ENCODE assay signal across 8 mouse cellular contexts in the genomic region with DNA sequence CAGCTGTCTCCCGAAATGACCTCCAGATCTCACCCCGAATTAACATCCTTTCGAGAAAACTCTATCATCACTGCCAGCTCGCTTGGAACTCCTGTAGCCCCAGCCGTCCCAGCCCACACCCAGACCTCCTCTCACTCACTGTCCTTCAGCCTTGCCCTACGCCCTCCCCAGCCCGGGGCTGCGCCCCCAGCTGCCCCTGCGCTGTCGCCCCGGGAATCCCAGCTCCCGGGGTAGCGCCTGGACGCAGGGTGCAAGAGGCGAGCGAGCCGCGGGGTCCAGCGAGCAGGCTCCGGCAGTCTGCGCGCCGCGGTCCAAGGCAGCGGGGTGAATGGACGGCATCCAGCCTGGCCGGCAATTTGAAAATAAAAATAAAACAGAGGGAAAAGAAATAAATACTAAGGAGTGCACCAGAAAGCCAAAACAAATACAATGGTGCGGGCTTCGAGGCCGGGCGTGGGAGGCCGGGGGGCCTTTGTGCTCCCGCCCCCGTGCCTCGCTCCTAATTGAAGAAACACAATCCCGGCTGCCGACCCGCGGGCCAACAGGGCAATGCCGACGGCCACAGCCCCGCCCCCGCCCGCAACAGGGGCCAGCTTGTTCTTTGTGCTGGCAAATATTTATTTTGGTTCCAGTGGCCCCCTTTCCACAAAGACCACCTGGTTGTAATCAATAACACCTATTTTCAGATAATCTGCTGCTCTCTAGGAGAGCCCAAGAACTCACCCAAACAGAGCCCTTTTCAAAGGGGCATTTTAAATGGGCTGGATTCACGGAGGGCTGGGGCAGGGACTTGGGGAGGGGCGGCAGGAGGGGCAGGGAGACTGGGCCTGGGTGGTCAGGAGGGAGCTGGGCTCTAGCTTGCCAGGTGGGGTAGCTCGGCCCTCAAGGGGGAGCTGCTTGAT. TPM values are rescaled to one million over a fixed set of nuclear protein-coding genes. Genes with fewer than 3 reads are reported as not detected.
A peak's percentile ranks its signal among the peaks of the same experiment; 100 is the strongest.
DNase-seq lines count a peak whose midpoint lies in the region; ATAC-seq lines count a peak whose summit lies in the region.

No protein-coding gene starts in this region.

- H3K4me3 ChIP-seq in kidney, embryonic 16.5 days (ENCODE audit: low read length), result peak overlapping the region; percentile 60
- H3K4me3 ChIP-seq in midbrain, embryonic 11.5 days (ENCODE audit: low read depth, low read length), result peak overlapping the region; percentile 38

- H3K4me2 ChIP-seq in kidney, embryonic 16.5 days (replicated peaks; ENCODE audit: low read depth, low read length), result peak overlapping the region; percentile 97
- H3K4me2 ChIP-seq in midbrain, embryonic 11.5 days, result peak overlapping the region; percentile 82

- under 1% methylated on average over 46 of the region's 47 CpGs for WGBS in kidney, embryonic 16.5 days
- WGBS in midbrain, embryonic 11.5 days, result 1% methylated on average over 47 of the region's 47 CpGs

- peaks cover 17% of the 10 kb centered on the region for H3K4me1 ChIP-seq in kidney, embryonic 16.5 days (ENCODE audit: insufficient read depth, low read length)
- peaks cover 3% of the 10 kb centered on the region; the same call in 1 of the 2 replicates for H3K4me1 ChIP-seq in midbrain, embryonic 11.5 days (ENCODE audit: control insufficient read depth, insufficient read depth, low read length)

- H3K9ac ChIP-seq in kidney, embryonic 16.5 days (replicated peaks; ENCODE audit: low read length), result peak overlapping the region; percentile 80
- peak overlapping the region; percentile 73 for H3K9ac ChIP-seq in midbrain, embryonic 11.5 days (ENCODE audit: low read length)

- DNase-seq in cerebellum, postnatal 10 days, result peak; percentile 59 to 60
- no peak for DNase-seq in cerebellum, adult 8-10 months
- DNase-seq in adrenal gland, postnatal 36 days, result peak; percentile 12 to 46
- DNase-seq in gastrocnemius, postnatal 4 days (ENCODE audit: low spot score in 2 of 2), result peak; percentile 23 to 42
- peak; percentile 95 for DNase-seq in midbrain, embryonic 11.5 days (ENCODE audit: low spot score, missing footprints)
- no peak for DNase-seq in layer of hippocampus, adult 9-10 months (ENCODE audit: low spot score)
- DNase-seq in right cerebral cortex, postnatal 25 days, result no peak

- ATAC-seq in kidney, embryonic 16.5 days (ENCODE audit: low FRiP score, low TSS enrichment), result peak; percentile 73
- ATAC-seq in midbrain, embryonic 11.5 days (ENCODE audit: low FRiP score), result peak; percentile 72

- no peaks in the 10 kb centered on the region for H3K9me3 ChIP-seq in kidney, embryonic 16.5 days (ENCODE audit: low read length)
- H3K9me3 ChIP-seq in midbrain, embryonic 11.5 days (ENCODE audit: control insufficient read depth, low read length), result no peaks in the 10 kb centered on the region

- peak overlapping the region; percentile 88 for H3K27ac ChIP-seq in kidney, embryonic 16.5 days (ENCODE audit: low read length)
- H3K27ac ChIP-seq in midbrain, embryonic 11.5 days (ENCODE audit: low read depth, low read length), result no peak overlapping the region

- H3K36me3 ChIP-seq in kidney, embryonic 16.5 days (ENCODE audit: insufficient read depth, low read length), result no peaks in the 10 kb centered on the region
- no peaks in the 10 kb centered on the region for H3K36me3 ChIP-seq in midbrain, embryonic 11.5 days (ENCODE audit: control insufficient read depth, insufficient read depth, low read length)

- 0 out of 2 replicates have a peak, but pooled peaks cover 4% of the 10 kb centered on the region for H3K27me3 ChIP-seq in kidney, embryonic 16.5 days (ENCODE audit: insufficient read depth, low read length)
- H3K27me3 ChIP-seq in midbrain, embryonic 11.5 days (ENCODE audit: control insufficient read depth, insufficient read depth, low read length), result peaks cover 10% of the 10 kb centered on the region

RNA-seq across cellular contexts. Expression of gene Kcnj1, which starts 37.0 kb away (rescaled TPM):
- total RNA-seq in adrenal gland, postnatal 36 days (2021), result not detected
- not detected for total RNA-seq in gastrocnemius, postnatal 4 days (2021)
- 18.8 and 19.2 TPM in 2 replicates for polyA plus RNA-seq in kidney, embryonic 16.5 days (2015; fragmentation: Nextera tagmentation; extraction: Ambion mirVana)
- not detected in 2 replicates for polyA plus RNA-seq in midbrain, embryonic 11.5 days (2014; fragmentation: Nextera tagmentation; extraction: Ambion mirVana)

Comparison
In these comparisons a context has a peak if more than half of its experiments do, and no peak if none do; other contexts are left out.
1. DNase-seq: peak in cerebellum, postnatal 10 days (2 of 2), adrenal gland, postnatal 36 days (2 of 2), gastrocnemius, postnatal 4 days (2 of 2) and midbrain, embryonic 11.5 days (single experiment); none in cerebellum, adult 8-10 months (single experiment), layer of hippocampus, adult 9-10 months (single experiment) and right cerebral cortex, postnatal 25 days (single experiment).